Mouse (Mus musculus) frontal cortex, adult (tissue): ENCODE measurements around the gene Pdpr.
"Not testable (repeated sequence)": the region's sequence is repeated elsewhere in the genome, so short reads cannot be mapped to it uniquely, and the experiment has no call there.

Experiments used
- ATAC-seq: cut with Nextera tagmentation; 2 replicates; pipeline ENCODE4 v1.9.2; 2017; ENCODE audit warnings: mild to moderate bottlenecking, moderate library complexity, mixed read lengths; ENCODE audit not compliant: low TSS enrichment

Gene Pdpr

DNA sequence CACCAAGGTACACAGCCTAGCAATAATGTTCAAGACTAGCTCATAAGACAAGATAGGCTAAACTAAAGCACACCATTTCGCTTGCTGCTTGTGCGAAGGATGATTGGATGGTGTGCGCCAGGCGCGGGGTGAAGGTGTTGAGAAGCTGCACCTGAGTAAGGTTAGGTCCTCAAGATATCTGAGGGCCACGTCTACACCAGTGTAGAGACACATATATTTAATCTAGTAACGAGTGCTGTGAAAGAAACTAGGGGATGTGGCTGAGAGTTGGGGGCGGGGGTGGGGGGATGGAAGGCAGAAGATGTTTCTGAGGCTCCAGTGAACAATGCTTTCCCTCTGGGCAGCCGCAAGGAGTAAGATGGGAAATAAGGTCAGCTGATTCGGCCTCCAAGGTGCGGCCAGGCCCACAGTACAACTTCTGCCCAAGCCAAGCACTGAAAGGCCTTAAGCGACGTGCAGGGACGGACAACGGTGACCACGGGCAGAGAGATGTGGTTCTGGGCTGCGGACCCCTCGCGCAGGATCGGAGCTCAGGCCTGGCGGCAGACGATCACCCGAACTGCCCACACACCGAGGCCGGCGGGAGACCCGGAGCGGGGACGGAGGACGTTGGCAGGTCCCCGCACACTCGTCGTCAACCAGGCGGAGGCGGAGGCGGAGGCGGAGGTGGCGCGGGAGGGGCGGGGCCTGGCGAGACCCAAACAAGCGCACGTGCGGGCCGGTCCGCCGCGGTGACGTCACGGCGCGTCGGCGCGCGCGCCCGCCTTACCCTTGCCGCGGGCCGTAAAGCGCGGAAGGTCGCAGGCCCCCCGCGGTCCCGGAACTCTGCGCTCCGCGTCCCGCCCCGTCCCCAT is at the start of gene Pdpr:
Gene Pdpr, plus strand, starts transcription at position 766 of the 854 bp plus-strand sequence.
- peak; percentile 72 for ATAC-seq

- no peak for ATAC-seq
These were observed 45.7 kb upstream of the Pdpr start for GRCm38 (mm10) chr8:111048694-111049093.

GRCm38 (mm10) chr8:111049106-111049505 is 45.3 kb upstream of the Pdpr start:
- no peak for ATAC-seq

- ATAC-seq: no peak
These were observed 40.5 kb upstream of the Pdpr start for GRCm38 (mm10) chr8:111053827-111054518.

- ATAC-seq: no peak
These were observed 39.3 kb upstream of the Pdpr start for GRCm38 (mm10) chr8:111055031-111055634.

GRCm38 (mm10) chr8:111055661-111056060 is 38.8 kb upstream of the Pdpr start:
- ATAC-seq: no peak

DNA sequence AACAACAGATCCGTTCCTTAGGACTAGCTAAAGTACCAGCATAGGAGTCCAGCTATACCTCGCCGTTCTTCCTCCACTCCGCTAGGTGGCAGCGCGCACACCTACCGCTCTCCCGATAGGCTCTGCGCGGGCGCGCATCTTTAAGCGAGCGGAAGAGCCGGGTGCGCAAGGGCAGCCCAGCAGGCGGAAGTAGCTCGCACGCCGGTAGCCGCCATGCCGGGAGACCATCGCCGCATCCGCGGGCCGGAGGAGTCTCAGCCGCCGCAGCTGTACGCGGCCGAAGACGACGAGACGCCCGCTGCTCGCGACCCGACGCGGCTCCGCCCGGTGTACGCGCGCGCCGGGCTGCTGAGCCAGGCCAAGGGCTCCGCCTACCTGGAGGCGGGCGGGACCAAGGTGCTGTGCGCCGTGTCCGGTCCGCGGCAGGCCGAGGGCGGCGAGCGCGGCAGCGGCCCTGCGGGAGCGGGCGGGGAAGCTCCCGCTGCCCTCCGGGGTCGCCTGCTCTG is 38.2 kb upstream of the Pdpr start, which contains the start of gene Exosc6:
Gene Exosc6, plus strand, starts transcription at position 182 of the 506 bp plus-strand sequence.
- peak; percentile 94 for ATAC-seq

- ATAC-seq: peak; percentile 69
These were observed 37.6 kb upstream of the Pdpr start for GRCm38 (mm10) chr8:111056691-111057293.

- ATAC-seq: no peak
These were observed 35.4 kb upstream of the Pdpr start for GRCm38 (mm10) chr8:111058946-111059572.

- no peak for ATAC-seq
These were observed 32.8 kb upstream of the Pdpr start for GRCm38 (mm10) chr8:111061688-111062071.

GRCm38 (mm10) chr8:111062072-111062757 is 32.2 kb upstream of the Pdpr start:
- ATAC-seq: peak; percentile 82

GRCm38 (mm10) chr8:111062893-111063292 is 31.5 kb upstream of the Pdpr start:
- ATAC-seq: no peak

DNA sequence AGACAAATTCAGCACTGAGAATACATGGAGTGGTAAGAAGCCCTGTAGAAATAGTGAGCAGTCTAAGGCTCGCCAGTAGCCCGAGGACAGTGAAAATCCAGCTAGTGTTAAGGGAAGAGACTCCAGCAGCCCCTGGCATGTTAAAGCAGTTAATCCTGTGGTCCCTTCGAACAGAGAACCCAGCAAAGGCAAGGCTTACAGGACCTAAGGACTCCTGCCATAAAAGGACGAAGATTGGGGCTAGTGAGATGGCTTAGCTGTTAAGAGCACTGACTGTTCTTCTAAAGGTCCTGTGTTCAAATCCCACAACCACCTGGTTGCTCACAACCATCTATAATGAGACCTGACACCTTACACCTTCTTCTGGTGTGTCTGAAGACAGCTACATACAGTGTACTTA is 28.1 kb upstream of the Pdpr start:
- no peak for ATAC-seq

DNA sequence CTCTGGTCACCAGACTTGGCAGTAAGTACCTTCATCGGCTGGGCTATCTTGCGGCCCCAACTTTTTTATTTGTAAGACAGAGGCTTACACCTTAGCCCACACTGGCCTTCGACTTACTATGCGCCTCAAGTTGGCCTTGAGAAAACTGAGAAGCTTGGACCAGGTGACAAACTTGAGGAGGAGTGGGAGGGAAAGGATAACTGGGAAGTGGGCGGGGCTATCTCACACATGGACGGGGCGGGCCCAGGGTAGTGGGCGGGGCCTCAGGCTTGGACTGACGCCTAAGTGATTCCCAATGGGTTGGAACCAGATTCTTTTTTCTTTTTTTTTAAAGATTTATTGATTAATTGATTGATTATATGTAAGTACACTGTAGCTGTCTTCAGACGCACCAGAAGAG is 27.0 kb upstream of the Pdpr start:
- no peak for ATAC-seq

DNA sequence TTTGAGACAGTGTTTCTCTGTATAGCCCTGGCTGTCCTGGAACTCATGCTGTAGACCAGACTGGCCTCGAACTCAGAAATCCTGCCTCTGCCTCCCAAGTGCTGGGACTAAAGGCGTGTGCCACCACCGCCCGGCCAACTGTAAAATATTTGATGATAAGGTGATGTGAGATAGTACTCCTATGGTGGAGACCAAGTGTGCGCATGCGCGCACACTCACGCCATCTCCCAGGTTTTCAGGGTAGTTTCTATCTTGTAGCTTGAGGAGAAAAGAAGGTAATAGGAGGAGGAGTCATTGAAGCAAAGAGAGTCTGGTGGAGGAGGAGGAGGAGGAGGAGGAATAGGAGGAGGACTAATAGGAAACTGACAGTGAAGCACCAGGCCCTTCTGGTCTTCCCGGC is 25.8 kb upstream of the Pdpr start:
- ATAC-seq: not testable (repeated sequence)

GRCm38 (mm10) chr8:111075926-111076325 is 18.5 kb upstream of the Pdpr start:
- peak; percentile 86 for ATAC-seq

DNA sequence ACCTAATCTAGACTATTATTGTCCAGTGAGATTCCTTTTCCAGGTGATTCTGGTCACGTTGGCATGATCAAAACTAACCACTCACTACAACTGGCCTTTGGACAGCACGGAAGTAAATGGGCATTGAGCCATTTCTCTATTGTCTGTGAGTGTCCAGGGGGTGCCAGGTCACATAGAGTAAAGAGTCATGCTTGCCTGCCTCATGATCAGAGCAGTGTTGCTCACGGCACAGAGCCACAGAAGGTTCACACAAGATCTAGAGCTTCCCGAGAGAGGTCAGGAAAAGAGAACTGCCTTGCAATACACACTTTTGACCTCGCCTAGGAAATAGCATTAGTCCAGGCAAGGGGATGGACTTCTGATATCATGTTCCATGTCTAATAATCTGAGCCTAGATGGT is 15.0 kb upstream of the Pdpr start:
- no peak for ATAC-seq

DNA sequence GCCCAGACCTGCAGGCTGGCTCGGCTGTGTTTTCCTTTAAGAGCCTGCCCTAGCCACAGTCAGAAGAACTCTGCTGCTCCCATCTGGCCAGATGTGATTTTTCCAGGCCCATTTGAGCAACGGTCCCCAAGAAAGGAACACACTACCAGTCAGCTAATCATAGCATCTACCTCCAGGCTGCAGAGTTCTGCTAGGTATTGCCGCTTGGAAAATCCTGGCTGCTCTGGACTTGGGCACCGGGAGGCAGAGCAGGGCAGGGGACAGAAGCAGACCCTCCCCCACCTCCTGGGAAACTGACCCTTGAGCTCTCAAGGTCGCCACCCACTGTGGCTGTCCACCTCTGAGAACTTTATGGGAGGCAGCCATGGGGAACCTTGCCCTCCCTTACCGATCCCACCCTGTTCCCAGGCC is 14.6 kb upstream of the Pdpr start:
- ATAC-seq: no peak

GRCm38 (mm10) chr8:111081580-111082258 is 12.7 kb upstream of the Pdpr start:
- ATAC-seq: peak; percentile 82

GRCm38 (mm10) chr8:111083936-111084335 is 10.5 kb upstream of the Pdpr start:
- not testable (repeated sequence) for ATAC-seq
